Mouse (Mus musculus) cerebellum, postnatal 25 days (tissue): ENCODE data around the gene Wdr83.
A peak's percentile ranks its signal among the peaks of the same experiment; 100 is the strongest.

ENCODE experiments used
- DNase-seq, 2 experiments: peaks; one replicate each; pipeline ENCODE4 v3.0.0; 2021; ENCODE audit warnings: mixed read lengths in 2 of 2

The Wdr83 gene

GRCm38 (mm10) chr8:85076993-85077392 lies 4.1 kb downstream of the Wdr83 start:
- peak; percentile 77 to 86 for DNase-seq

DNA sequence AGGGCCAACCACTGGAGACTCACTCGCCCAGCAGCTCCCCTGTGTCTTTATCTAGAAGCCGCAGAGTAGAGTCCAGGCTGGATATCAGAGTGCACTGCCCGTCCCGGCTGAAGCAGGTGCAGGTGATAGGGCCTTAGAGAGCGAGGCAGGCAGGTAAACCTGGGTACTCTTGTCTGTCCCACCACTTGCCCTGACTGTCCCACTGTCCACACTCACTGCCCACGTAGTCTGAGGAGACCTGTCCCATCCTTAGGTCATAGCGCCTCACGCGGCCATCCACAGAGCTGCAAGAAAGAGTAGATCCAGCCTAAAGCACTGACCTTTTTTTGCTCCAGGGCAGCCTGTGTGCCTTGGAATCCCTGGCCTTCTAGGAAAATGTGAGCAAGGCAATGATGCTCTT lies 5.1 kb downstream of the Wdr83 start:
- DNase-seq: peak; percentile 63 to 78

DNA sequence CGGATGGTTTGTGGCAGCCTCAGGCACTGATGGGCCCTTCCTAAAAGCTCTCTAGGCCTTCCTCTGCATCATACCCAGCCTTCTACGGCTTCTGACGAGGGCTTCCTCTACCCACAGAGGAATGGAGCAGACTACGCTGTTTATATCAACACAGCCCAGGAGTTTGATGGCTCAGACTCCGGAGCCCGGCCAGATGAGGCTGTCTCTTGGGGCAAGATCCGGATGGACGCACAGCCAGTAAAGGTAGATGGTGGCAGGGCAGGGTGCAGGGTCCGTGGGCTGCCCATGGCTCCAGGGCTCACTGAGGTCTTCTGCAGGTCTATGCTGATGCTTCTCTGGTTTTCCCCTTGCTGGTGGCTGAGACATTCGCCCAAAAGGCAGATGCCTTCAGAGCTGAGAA lies 6.5 kb downstream of the Wdr83 start:
- no peak for DNase-seq

GRCm38 (mm10) chr8:85074167-85074566 lies 6.9 kb downstream of the Wdr83 start:
- DNase-seq: no peak

DNA sequence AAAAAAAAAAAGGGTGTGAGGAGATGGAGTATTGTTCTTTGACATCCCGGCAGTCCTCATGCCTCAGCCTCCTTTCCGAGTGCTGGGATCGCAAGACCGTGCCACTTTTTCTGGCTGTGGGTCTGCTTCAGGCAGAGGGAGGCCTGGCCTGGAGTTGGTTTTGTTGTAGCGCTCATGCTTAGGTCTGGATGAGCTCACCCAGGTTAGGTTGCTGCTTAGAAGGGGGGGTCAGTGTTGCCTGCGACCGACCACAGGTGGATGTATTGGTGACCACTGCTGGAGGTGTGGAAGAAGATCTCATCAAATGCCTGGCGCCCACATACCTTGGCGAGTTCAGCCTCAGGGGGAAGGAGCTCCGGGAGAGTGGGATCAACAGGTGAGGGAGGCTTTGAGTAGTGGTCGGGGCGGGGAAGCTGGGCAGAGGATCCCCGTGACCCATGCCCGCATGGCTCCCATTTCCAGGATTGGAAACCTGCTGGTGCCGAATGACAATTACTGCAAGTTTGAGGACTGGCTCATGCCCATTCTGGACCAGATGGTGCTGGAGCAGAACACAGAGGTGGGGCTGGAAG lies 8.0 kb downstream of the Wdr83 start:
- no peak for DNase-seq

- DNase-seq: peak in 1 of 2 experiments; percentile 28
Measured at GRCm38 (mm10) chr8:85072364-85072929, 8.7 kb downstream of the Wdr83 start.

DNA sequence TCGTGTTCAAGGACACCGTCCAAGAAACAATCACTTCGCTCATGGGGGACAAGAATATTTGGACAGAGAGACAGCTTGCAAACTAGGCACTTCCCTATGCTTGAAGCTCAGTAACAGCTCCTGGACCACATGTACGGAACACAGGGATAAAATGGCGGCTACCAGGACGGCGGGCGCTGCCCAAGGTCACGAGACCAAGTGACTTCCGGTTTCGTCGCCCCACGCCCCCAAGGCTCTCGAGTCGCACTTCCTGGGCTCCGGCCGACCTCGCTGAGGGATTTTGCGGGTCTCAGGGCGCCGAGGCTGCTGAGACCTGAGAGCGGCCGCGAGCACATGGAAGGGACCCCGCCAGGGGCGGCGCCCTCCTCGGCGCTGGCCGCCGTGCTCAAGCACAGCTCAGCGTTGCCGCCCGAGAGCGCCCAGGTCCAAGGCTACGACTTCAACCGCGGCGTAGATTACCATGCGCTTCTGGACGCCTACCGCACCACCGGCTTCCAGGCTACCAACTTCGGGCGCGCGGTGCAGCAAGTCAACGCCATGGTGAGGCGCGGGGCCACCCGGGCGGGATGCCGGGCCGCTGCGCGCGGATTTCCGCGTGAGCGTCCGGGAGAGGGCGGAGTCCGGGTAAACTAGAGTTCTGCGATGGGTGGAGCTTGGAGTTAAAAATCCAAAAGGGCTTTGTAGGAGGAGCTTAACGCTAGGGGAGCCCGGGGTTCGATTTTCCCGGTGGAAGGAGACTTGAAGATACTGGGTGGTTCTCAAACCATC lies 9.4 kb downstream of the Wdr83 start, which contains the start of gene Dhps:
TSS of gene Dhps (plus strand) at position 244 of the 768 bp plus-strand sequence.
- DNase-seq: peak; percentile 90 to 94

DNA sequence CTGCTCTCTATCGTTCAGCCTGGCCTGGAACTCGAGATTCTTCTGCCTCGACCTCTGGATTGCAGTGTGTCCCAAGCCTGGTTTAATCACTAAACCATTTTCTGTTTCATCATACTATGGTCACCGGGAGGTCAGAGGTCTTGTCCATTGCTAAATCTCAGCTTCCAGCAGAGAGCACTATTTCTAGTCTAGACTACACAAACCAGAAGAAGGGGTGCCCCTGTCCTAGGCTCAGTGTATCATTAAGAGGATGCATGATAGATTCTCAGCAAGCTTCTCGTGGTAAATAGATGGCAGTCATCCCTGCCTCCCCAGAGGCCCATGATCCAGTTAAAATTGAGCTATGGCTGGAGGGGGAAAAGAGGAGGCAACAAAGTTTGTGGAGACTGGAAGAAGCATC lies 10.1 kb downstream of the Wdr83 start:
- no peak for DNase-seq

GRCm38 (mm10) chr8:85067982-85068381 lies 13.1 kb downstream of the Wdr83 start, which contains the start of gene Gm5741:
TSS of gene Gm5741 (minus strand) at chr8:85067982.
- DNase-seq: peak in 1 of 2 experiments; percentile 52

DNA sequence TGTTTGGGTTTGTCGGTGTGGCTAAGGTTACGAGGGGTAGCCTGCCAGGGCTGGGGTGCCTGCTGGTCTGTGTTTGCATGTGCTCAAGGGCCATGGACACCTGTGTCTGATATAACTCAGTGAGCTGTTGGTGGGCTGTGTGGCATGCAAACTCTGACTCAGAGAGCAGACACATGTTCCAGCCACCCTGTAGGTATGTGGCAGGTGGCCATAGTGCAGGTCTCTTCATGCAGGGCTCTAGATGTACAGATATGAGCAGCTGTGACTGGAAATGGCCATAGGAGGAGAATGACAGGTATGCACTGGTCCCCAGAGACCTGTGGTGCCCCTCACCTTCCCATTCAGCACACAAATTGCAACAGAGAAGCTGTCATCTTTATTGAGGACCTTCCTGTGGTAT lies 14.0 kb downstream of the Wdr83 start:
- no peak for DNase-seq

DNA sequence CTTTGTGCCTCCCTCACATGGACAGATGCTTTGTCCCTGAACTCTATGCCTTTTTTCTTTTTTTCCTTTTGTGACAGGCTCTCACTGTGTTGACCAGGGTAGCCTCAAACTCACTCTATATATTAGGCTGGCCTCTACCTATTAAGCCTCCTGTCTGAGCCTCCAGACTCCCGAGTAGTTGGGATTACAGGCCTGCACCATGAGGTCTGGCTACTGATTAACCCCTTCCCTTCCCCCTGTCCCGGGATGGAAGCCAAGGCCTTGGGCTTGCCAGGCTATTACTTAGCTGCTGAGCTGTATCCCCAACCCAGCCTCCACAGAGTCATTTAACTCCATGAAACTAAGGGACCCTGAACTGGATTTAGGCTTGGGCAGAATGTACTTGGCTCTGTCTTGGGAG lies 15.9 kb downstream of the Wdr83 start:
- DNase-seq: no peak

DNA sequence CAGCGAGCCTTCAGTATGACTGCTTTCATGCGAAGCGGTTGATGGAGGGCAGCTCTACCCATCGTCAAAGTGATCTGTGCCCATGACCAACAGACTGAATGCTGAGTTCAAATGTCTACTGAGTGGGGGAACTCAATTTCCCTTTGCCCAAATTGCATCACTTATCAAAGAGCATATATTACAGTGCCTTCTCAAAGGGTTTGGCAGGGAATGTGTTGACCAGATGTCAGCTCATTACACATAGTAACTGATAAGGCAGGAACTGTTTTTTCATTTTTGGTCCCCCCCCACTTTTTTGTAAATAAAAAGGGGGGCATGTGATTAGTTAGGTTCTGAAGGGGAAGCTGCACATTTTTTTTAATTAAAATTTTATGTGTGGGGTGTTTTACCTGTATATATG lies 18.5 kb downstream of the Wdr83 start:
- DNase-seq: no peak

- DNase-seq: peak; percentile 91 to 93
Measured at GRCm38 (mm10) chr8:85059879-85060616, 21.1 kb downstream of the Wdr83 start, which contains the start of gene Fbxw9. TSS of gene Fbxw9 (plus strand) at chr8:85060055.

DNA sequence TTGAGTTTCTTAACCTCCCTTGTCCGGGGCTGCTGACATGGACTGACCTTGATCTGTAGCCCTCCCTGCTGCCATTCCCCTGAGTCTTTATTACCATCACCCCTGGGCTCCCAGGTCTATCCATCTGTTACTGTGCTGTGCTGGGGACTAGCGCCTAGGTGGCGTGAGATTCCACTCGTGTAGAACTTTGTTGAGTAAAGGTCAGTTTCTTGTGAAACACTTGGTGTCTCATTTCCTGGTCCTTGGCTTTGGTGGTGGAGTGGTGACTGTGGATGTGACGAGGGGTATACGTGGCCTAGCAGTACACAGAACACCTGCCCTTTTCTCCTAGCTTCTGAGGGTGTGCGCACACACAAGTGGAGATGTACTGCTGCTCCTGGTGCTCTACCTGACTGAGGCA lies 23.7 kb downstream of the Wdr83 start:
- DNase-seq: no peak

DNA sequence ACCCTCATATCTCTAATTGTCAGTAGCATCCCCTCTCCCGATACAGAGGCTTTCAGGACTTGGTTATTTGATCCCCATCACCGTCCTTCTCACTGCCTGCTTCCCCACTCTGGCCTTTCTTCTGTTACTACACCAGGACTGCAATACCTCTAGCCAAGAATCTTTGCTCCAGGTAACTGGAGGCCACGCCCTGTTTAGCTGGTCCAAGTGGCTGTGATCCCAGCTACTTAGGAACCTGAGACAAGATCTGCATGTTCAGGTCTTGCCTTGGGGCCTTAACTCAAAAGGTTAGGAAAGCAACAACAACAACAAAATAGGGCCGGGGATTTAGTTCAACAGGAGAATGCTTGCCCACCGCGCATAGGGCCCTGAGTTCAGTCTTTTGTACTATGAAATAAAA lies 37.5 kb downstream of the Wdr83 start:
- DNase-seq: no peak

GRCm38 (mm10) chr8:85037681-85038531 lies 43.2 kb downstream of the Wdr83 start:
- DNase-seq: peak; percentile 60 to 61

GRCm38 (mm10) chr8:85037366-85037680 lies 43.8 kb downstream of the Wdr83 start:
- DNase-seq: no peak

DNA sequence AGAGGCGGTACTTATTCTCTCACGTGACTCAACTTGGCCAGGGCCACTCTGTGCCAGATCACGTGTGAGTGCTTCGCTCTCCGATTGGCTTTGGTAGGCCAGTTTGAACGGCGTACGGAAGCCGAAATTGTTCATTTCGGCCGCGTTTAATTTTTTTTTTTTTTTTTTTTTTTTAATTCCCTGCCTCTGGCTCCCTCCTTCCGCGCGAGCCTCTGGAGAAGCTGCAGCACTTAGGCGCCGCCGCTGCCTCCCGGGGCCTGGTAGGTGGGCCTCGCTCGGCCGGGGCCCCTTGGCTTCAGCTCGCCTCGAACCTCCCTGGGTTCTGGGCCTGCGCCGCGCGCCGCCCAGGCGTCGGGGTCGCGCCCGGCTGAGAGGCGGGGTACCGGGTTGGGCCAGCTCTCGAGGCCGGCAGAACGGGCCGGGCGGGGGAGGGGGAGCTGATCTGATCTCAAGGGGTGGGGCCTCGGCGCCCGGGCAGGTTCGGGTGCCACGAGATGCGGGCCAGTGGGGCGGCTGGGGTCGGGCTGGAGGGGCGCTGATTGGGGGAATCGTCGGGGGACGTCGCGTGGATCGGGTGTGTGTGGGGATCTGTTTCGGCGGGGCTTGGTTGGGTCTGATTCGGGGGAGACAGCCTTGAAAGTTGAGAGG lies 44.3 kb downstream of the Wdr83 start, which contains the start of gene Tnpo2:
TSS of gene Tnpo2 (plus strand) at position 198 of the 648 bp plus-strand sequence.
- DNase-seq: peak; percentile 90 to 94

DNA sequence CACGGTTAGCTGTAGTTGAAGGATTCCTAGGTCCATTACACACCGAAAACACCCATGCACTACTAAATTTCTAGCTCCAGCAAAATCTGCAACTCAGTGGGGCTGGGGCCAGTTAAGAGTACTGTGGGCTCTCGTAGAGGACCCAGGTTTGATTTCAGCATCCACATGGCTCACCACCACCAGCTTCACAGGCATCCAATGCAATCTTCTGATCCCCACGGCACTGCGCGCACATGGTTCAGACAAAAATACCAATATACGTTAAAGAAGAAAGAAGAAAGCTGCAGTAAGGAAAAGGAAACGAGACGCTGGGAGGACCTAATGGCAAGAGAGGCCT lies 44.8 kb downstream of the Wdr83 start:
- DNase-seq: no peak

DNA sequence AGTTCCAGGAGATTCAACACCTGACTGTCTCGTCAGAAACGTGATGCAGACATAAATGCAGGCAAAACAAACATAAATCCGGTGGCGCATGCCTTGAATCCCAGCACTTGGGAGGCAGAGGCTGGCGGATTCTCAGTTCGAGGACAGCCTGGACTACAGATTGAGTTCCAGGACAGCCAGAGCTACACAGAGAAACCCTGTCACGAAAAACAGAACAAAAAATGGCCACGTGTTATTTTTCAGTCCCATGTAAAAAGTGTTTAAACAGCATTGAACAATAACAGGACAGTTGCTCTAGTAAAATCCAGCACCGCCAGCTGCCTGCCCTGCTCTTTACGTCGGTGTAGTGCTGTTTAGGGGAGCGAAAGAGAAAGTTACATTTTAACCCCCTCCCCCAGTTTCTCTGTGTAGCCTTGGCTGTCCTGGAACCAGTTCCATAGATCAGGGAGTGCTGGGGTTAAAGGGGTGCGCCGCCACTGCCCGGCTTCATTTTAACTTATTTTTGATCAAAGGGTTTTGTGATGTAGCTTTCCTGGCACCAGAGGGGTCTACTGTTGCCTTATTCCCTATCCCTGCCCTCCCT lies 45.3 kb downstream of the Wdr83 start:
- no peak for DNase-seq

DNA sequence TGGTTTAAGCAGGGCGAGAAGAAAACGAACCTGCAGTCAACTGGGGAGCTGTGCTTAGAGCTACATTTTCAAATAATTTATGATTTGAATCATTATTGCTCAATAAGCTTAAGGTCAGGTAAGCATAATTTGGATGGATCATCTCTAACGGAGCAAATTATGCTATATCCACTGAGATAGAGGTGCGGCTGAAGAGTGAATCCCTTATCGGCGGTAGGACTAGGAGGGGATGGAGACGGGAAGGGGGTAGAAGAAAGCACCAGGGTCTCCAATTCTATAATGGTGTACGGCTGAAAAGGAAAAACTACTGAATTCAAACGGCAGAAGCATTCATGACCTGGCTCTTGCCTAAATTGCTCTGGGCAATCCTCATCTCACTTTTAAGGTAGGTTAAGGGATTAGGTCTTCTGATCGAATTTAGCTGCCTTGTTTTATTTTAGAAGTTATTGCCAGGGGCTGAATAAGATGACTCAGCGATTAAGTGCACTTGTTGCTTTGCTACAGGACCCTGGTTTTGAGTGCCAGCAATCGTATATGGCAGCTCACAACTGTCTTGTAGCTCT lies 45.9 kb downstream of the Wdr83 start:
- DNase-seq: no peak
